Mouse (Mus musculus) cerebral cortex, adult 2 months (tissue): ENCODE measurements around the gene Phospho2.

Source experiments
- WGBS: fragments of 180-500 bp; shearing (Covaris S2); methylation state at CpG from one replicate; pipeline ENCODE4 v1.1.7; 2018; 5-methylcytosine and 5-hydroxymethylcytosine counted together

The Phospho2 gene

DNA sequence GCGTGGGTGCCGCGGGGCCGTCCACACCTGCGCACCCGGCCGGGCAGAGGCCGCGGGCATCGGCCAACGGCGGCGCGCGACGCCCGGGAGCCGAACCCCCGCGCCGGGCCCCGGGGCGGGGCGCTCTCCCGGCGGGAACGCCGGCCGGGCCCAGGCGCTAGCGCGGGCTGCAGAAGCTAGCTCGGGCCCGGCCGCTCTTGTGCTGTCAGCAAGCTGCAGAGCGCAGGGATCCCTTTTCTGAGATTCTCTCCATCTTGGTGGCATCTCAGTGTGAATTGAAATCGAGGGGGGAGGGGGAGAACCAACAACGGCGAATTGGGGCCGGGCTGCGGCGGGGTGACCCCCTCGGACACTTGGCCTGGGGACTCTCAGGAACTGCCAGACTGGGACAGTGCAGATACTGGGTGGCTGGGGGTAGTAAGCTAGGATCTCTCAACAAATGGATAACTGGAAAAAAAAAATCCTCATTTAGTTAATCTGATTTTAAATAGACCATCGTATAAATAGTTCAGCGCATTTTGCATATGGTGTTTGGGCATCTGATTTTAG, 33.8 kb downstream of the Phospho2 start:
- WGBS, result 2% methylated on average over 45 of the region's 45 CpGs

DNA sequence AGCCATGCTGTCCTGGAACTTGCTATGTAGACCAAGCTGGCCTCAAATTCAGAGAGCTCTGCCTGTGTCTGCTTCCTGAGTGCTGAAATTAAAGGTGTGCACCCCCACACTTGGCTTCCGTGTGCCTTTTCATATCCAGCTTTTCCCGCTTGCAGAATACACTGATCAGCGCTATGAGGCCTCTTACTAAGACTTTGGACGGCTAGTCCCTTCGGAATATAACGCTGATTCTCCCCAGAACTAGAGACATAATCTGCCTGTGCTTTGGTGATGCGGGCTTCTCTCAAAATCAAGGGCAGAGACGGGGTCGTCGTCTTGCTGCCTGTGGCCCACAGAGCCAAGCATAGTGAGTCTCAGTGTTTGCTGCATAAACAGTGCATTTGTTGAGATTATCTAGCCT, 36.5 kb downstream of the Phospho2 start:
- 37% methylated on average over 10 of the region's 10 CpGs for WGBS

DNA sequence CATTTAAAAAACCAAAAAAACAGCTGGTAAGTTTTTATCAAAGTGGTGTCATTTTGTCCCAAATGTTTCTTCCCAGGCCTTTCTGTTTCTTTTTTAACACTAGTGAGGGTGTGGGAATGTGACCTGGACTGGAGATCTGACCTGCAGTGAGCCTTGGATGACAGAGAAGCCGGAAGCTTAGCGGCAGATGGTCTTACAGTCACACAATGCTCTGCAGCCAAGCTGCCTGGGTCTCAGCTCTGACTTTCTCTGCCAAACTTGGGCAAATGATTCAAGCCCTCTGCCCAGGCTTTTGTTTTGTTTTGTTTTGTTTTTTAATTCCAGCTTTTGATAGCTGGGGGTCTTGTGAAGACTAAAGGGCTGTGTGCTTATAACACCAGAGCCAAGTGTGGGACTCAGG, 37.0 kb downstream of the Phospho2 start:
- 47% methylated on average over 2 of the region's 2 CpGs for WGBS

DNA sequence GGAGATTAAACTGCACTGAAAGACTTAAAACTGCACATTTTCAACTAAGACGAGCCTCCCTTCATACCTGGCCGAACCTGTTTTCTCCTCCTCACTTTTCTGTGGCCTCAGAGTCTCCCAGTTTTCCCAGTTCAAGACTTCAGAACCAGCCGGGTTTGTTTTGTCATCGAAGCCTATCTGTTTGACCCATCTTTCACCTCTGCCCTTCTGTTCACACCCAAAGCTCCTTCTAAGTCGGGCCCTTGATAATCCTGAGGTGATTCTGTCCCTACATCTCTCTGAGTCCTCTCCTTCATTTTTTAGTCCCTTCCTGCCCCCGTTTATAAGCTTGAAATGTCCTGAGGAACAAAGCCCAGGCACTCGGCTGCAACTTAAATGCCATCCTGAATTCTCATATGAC, 38.6 kb downstream of the Phospho2 start:
- WGBS, result 73% methylated on average over 7 of the region's 7 CpGs

DNA sequence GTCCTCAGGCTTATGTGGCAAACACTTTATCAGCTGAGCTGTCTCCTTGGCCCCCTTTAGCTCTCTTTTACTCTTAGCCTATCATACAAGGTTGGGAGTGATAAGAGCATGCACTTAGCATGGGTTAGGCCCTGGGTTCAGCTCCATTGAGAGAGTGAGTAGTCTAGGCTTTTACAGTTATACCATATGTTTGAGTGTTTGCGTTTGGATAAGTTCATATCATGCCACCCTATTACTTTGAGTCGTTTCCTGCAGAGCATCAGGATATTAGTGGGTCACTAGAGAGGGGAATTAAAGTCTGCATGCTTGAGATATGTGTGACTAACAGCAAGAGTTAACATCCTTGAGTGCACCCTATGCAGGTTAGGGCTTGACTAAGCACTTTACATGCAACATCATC, 40.3 kb downstream of the Phospho2 start:
- 90% methylated on average over 2 of the region's 2 CpGs for WGBS

DNA sequence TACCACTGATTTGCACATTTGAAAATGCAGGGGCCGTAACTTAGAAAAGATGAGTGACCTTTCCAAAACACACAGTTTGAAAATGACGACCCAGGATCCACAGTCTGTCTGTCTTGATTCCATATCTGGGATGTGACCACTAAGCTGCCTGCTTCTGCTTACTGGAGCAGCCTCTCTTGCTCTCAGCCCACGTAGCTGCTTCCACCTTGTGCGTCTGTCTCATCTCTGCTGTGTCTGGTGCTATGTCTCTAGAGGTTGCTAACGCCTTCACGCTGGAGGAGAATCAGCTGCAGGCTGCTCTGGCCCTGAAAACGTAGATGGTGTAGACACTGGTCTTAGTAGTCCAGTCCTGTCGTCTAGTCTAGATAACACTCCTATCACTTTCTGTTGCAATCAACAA, 40.7 kb downstream of the Phospho2 start:
- WGBS, result 72% methylated on average over 8 of the region's 8 CpGs

DNA sequence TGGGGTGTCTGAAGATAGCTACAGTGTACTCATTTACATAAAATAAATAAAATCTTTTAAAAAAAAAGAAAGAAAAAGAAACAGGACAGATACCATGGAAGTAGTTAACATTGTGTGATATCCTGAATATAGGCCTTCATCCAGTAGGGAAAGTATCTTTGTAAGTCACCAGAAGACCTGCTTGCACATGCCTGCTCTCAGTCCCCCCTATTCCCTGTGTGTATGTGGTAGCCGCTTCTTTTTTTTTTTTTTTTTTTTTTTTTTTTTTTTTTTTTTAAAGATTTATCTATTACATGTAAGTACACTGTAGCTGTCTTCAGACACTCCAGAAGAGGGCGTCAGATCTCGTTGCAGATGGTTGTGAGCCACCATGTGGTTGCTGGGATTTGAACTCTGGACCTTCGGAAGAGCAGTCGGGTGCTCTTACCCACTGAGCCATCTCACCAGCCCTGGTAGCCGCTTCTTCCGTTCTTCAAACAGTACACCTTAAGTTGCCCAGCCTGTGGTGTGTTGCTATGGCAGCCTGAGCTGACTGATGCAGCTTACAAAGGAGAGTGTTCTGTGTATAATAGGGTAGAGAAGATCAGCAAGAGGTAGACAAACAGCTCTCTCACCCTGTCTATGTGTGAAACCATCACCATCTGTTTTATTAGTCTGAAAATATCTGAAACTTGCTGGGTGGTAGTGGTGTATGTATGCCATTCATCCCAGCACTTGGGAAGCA, 48.0 kb downstream of the Phospho2 start:
- WGBS, result 72% methylated on average over 7 of the region's 7 CpGs

DNA sequence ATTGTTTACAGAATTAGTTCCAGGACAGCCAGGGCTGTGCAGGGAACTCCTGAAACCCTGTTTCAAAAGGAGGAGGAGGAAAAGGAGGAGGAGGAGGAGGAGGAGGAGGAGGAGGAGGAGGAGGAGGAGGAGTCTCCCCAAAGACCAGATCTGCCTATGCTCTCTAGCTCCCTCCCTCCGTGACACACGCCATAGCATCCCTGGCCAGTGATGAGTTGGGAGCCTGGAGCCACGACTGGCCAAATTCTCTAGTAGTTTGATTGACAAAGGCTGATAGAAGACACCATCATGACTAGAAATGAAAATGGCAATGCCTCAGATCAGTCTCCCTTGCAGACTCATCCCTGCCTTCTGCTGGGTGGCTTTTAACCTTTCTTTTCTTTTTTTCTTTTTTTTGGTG, 48.6 kb downstream of the Phospho2 start:
- 52% methylated on average over 3 of the region's 3 CpGs for WGBS

DNA sequence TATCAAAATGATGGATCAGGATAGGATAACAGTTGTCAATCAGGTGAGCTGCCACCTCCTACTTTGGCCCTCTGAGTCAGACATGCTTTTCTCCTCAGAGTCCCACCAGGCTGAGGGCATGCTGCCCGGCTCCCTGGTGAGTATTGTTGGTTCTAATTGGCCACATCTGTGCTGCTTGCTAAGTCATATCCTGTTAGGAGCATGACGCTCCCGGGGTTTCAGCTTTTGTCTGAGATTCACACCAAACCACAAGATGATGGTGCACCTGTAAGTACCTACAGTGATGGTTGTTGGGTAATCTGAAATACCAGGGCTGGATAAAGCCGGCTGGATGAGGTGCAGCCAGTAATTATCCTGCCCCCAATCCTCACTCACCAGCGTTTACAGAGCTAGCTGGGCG, 50.8 kb downstream of the Phospho2 start:
- 26% methylated on average over 6 of the region's 6 CpGs for WGBS

DNA sequence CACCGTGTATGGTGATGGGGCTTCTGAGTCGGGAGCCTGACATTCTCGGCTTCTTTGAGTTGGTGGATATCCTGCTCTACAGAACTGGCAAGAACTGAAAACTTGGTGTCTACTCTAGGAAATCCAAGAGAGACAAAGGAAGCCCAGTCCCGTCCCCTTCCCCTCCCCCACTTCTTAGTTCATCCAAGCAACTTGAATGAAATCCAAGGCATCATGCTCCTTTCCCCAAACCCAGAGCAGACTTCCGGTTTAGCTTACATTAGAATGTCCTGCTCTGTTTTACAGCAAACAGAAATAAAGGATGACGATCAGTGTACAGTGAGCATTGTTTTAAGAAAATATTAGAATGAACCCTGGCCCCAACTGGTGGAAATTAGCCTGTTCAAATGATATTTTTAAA, 59.8 kb downstream of the Phospho2 start:
- WGBS, result 33% methylated on average over 6 of the region's 6 CpGs
